Mouse (Mus musculus): ENCODE results near the gene Dhdds.

The Dhdds gene

GRCm38 (mm10) chr4:134000466-134001438 lies at the start of gene Dhdds:
Dhdds (minus strand) TSS chr4:134000918.
- Histone ChIP-seq H3K4me3 (replicated peaks; ENCODE audit: low read length) (peak within 1 kb of the TSS; percentile 95), H3K36me3 (ENCODE audit: insufficient read depth, low read length) (peaks cover 60% of the 10 kb centered on the region), H3K27me3 (ENCODE audit: insufficient read depth, low read length) (no peaks in the 10 kb centered on the region), H3K4me1 (replicated peaks; ENCODE audit: low read depth, low read length) (peaks cover 45% of the 10 kb centered on the region), H3K9me3 (ENCODE audit: low read length) (no peaks in the 10 kb centered on the region)
- TF ChIP-seq NANOG (IDR thresholded peaks at IDR 0.05; ENCODE audit: borderline replicate concordance, low read length), result no peak
- TF ChIP-seq CTCF (conservative IDR thresholded peaks at IDR 0.05; ENCODE audit: low read length), result no peak

- Histone ChIP-seq H3K36me3 (ENCODE audit: insufficient read depth, low read length) (no peaks in the 10 kb centered on the region), H3K9me3 (ENCODE audit: low read length) (peaks cover 23% of the 10 kb centered on the region), H3K4me1 (replicated peaks; ENCODE audit: low read depth, low read length) (peaks cover 3% of the 10 kb centered on the region; the same call in 1 of the 2 replicates), H3K4me3 (replicated peaks; ENCODE audit: low read length) (no peak overlapping the region), H3K27me3 (ENCODE audit: insufficient read depth, low read length) (peaks cover 1% of the 10 kb centered on the region)
- TF ChIP-seq POU5F1 (IDR thresholded peaks at IDR 0.05; ENCODE audit: borderline replicate concordance, low read length), result no peak
- no peak for TF ChIP-seq CTCF (conservative IDR thresholded peaks at IDR 0.05; ENCODE audit: low read length)
- TF ChIP-seq NANOG (IDR thresholded peaks at IDR 0.05; ENCODE audit: borderline replicate concordance, low read length), result no peak
Measured at GRCm38 (mm10) chr4:134047648-134048047, 46.9 kb upstream of the Dhdds start.

GRCm38 (mm10) chr4:134043041-134043440 lies 42.3 kb upstream of the Dhdds start:
- Histone ChIP-seq H3K4me3 (replicated peaks; ENCODE audit: low read length) (no peak overlapping the region), H3K4me1 (replicated peaks; ENCODE audit: low read depth, low read length) (peaks cover 7% of the 10 kb centered on the region), H3K27me3 (ENCODE audit: insufficient read depth, low read length) (peaks cover 2% of the 10 kb centered on the region; the same call in 1 of the 2 replicates), H3K9me3 (ENCODE audit: low read length) (peaks cover 19% of the 10 kb centered on the region), H3K36me3 (ENCODE audit: insufficient read depth, low read length) (no peaks in the 10 kb centered on the region)
- TF ChIP-seq POU5F1 (IDR thresholded peaks at IDR 0.05; ENCODE audit: borderline replicate concordance, low read length), result no peak
- TF ChIP-seq CTCF (conservative IDR thresholded peaks at IDR 0.05; ENCODE audit: low read length), result no peak
- no peak for TF ChIP-seq NANOG (IDR thresholded peaks at IDR 0.05; ENCODE audit: borderline replicate concordance, low read length)

- Histone ChIP-seq H3K4me3 (replicated peaks; ENCODE audit: low read length) (no peak overlapping the region), H3K27me3 (ENCODE audit: insufficient read depth, low read length) (peaks cover 8% of the 10 kb centered on the region; the same call in 1 of the 2 replicates), H3K36me3 (ENCODE audit: insufficient read depth, low read length) (no peaks in the 10 kb centered on the region), H3K9me3 (ENCODE audit: low read length) (peaks cover 19% of the 10 kb centered on the region), H3K4me1 (replicated peaks; ENCODE audit: low read depth, low read length) (peaks cover 7% of the 10 kb centered on the region)
- TF ChIP-seq CTCF (conservative IDR thresholded peaks at IDR 0.05; ENCODE audit: low read length), result no peak
Measured at GRCm38 (mm10) chr4:134041317-134042123, 40.8 kb upstream of the Dhdds start.

GRCm38 (mm10) chr4:134035953-134036352 lies 35.2 kb upstream of the Dhdds start:
- Histone ChIP-seq H3K27me3 (ENCODE audit: insufficient read depth, low read length) (peaks cover 21% of the 10 kb centered on the region), H3K36me3 (ENCODE audit: insufficient read depth, low read length) (no peaks in the 10 kb centered on the region), H3K4me1 (replicated peaks; ENCODE audit: low read depth, low read length) (0 out of 2 replicates have a peak, but pooled peaks cover 2% of the 10 kb centered on the region), H3K4me3 (replicated peaks; ENCODE audit: low read length) (no peak overlapping the region), H3K9me3 (ENCODE audit: low read length) (no peaks in the 10 kb centered on the region)
- TF ChIP-seq CTCF (conservative IDR thresholded peaks at IDR 0.05; ENCODE audit: low read length) (peak; percentile 87), NANOG (IDR thresholded peaks at IDR 0.05; ENCODE audit: borderline replicate concordance, low read length) (no peak), POU5F1 (IDR thresholded peaks at IDR 0.05; ENCODE audit: borderline replicate concordance, low read length) (no peak)

GRCm38 (mm10) chr4:134025802-134026201 lies 25.1 kb upstream of the Dhdds start:
- no peaks in the 10 kb centered on the region; the same call in 1 of the 2 replicates for H3K9me3 ChIP-seq (ENCODE audit: low read length)
- no peaks in the 10 kb centered on the region for H3K36me3 ChIP-seq (ENCODE audit: insufficient read depth, low read length)
- H3K27me3 ChIP-seq (ENCODE audit: insufficient read depth, low read length), result no peaks in the 10 kb centered on the region
- H3K4me1 ChIP-seq (replicated peaks; ENCODE audit: low read depth, low read length), result peaks cover 15% of the 10 kb centered on the region
- no peak for TF ChIP-seq NANOG (IDR thresholded peaks at IDR 0.05; ENCODE audit: borderline replicate concordance, low read length)
- TF ChIP-seq CTCF (conservative IDR thresholded peaks at IDR 0.05; ENCODE audit: low read length), result no peak
- no peak for TF ChIP-seq POU5F1 (IDR thresholded peaks at IDR 0.05; ENCODE audit: borderline replicate concordance, low read length)
- H3K4me3 ChIP-seq (replicated peaks; ENCODE audit: low read length), result no peak overlapping the region

- no peak for TF ChIP-seq POU5F1 (IDR thresholded peaks at IDR 0.05; ENCODE audit: borderline replicate concordance, low read length)
- no peak for TF ChIP-seq NANOG (IDR thresholded peaks at IDR 0.05; ENCODE audit: borderline replicate concordance, low read length)
- TF ChIP-seq CTCF (conservative IDR thresholded peaks at IDR 0.05; ENCODE audit: low read length), result no peak
- no peak overlapping the region for H3K4me3 ChIP-seq (replicated peaks; ENCODE audit: low read length)
- H3K9me3 ChIP-seq (ENCODE audit: low read length), result no peaks in the 10 kb centered on the region
- no peaks in the 10 kb centered on the region for H3K27me3 ChIP-seq (ENCODE audit: insufficient read depth, low read length)
- H3K36me3 ChIP-seq (ENCODE audit: insufficient read depth, low read length), result peaks cover 8% of the 10 kb centered on the region
- peaks cover 36% of the 10 kb centered on the region for H3K4me1 ChIP-seq (replicated peaks; ENCODE audit: low read depth, low read length)
Measured at GRCm38 (mm10) chr4:134020621-134021020, 19.9 kb upstream of the Dhdds start.

- H3K4me3 ChIP-seq (replicated peaks; ENCODE audit: low read length), result peak overlapping the region; percentile 54
- H3K27me3 ChIP-seq (ENCODE audit: insufficient read depth, low read length), result no peaks in the 10 kb centered on the region
- no peaks in the 10 kb centered on the region for H3K9me3 ChIP-seq (ENCODE audit: low read length)
- peaks cover 45% of the 10 kb centered on the region for H3K4me1 ChIP-seq (replicated peaks; ENCODE audit: low read depth, low read length)
- peaks cover 17% of the 10 kb centered on the region for H3K36me3 ChIP-seq (ENCODE audit: insufficient read depth, low read length)
- TF ChIP-seq NANOG (IDR thresholded peaks at IDR 0.05; ENCODE audit: borderline replicate concordance, low read length), result no peak
- TF ChIP-seq POU5F1 (IDR thresholded peaks at IDR 0.05; ENCODE audit: borderline replicate concordance, low read length), result no peak
- no peak for TF ChIP-seq CTCF (conservative IDR thresholded peaks at IDR 0.05; ENCODE audit: low read length)
Measured at GRCm38 (mm10) chr4:134019641-134020351, 19.1 kb upstream of the Dhdds start.

Measured in E14TG2a.4 (cell line).